Mouse (Mus musculus): ENCODE results near the gene Pacs1. TPM values are rescaled to one million over a fixed set of nuclear protein-coding genes. Genes with fewer than 3 reads are reported as not detected.

The Pacs1 gene
- polyA plus RNA-seq, 1 experiment from 2014 or later: 13.5 TPM

GRCm38 (mm10) chr19:5192397-5192796, 80.5 kb downstream of the Pacs1 start:
- Histone ChIP-seq H3K27ac (ENCODE audit: low read length) (no peak overlapping the region), H3K4me3 (replicated peaks; ENCODE audit: low read length) (no peak overlapping the region), H3K27me3 (ENCODE audit: control insufficient read depth, insufficient read depth, low read length) (no peaks in the 10 kb centered on the region), H3K9ac (ENCODE audit: low read length) (no peak overlapping the region), H3K9me3 (replicated peaks; ENCODE audit: control insufficient read depth, low read length) (no peaks in the 10 kb centered on the region), H3K4me1 (ENCODE audit: control insufficient read depth, insufficient read depth, low read length) (no peaks in the 10 kb centered on the region; the same call in 1 of the 2 replicates), H3K4me2 (ENCODE audit: low read depth, low read length) (no peak overlapping the region), H3K36me3 (ENCODE audit: control insufficient read depth, insufficient read depth, low read length) (no peaks in the 10 kb centered on the region)
- no peak for ATAC-seq (ENCODE audit: insufficient read depth, low FRiP score)

- H3K36me3 ChIP-seq (ENCODE audit: control insufficient read depth, insufficient read depth, low read length): no peaks in the 10 kb centered on the region
- H3K27me3 ChIP-seq (ENCODE audit: control insufficient read depth, insufficient read depth, low read length): no peaks in the 10 kb centered on the region
- H3K9me3 ChIP-seq (replicated peaks; ENCODE audit: control insufficient read depth, low read length): peaks cover 5% of the 10 kb centered on the region
- H3K27ac ChIP-seq (ENCODE audit: low read length): no peak overlapping the region
- H3K9ac ChIP-seq (ENCODE audit: low read length): no peak overlapping the region
- H3K4me2 ChIP-seq (ENCODE audit: low read depth, low read length): no peak overlapping the region
- H3K4me3 ChIP-seq (replicated peaks; ENCODE audit: low read length): no peak overlapping the region
- H3K4me1 ChIP-seq (ENCODE audit: control insufficient read depth, insufficient read depth, low read length): no peaks in the 10 kb centered on the region; the same call in 1 of the 2 replicates
- 86% methylated on average over 2 of the region's 2 CpGs for WGBS
- no peak for ATAC-seq (ENCODE audit: insufficient read depth, low FRiP score)
These were observed 85.5 kb downstream of the Pacs1 start for GRCm38 (mm10) chr19:5187439-5187838.

- peaks cover 5% of the 10 kb centered on the region for H3K9me3 ChIP-seq (replicated peaks; ENCODE audit: control insufficient read depth, low read length)
- no peak overlapping the region for H3K27ac ChIP-seq (ENCODE audit: low read length)
- H3K4me1 ChIP-seq (ENCODE audit: control insufficient read depth, insufficient read depth, low read length): no peaks in the 10 kb centered on the region
- no peak overlapping the region for H3K4me2 ChIP-seq (ENCODE audit: low read depth, low read length)
- H3K36me3 ChIP-seq (ENCODE audit: control insufficient read depth, insufficient read depth, low read length): no peaks in the 10 kb centered on the region
- no peak overlapping the region for H3K9ac ChIP-seq (ENCODE audit: low read length)
- ATAC-seq (ENCODE audit: insufficient read depth, low FRiP score): no peak
- no peak overlapping the region for H3K4me3 ChIP-seq (replicated peaks; ENCODE audit: low read length)
- H3K27me3 ChIP-seq (ENCODE audit: control insufficient read depth, insufficient read depth, low read length): no peaks in the 10 kb centered on the region
- 62% methylated on average over 2 of the region's 2 CpGs for WGBS
These were observed 91.0 kb downstream of the Pacs1 start for GRCm38 (mm10) chr19:5181926-5182325.

- no peaks in the 10 kb centered on the region for H3K27me3 ChIP-seq (ENCODE audit: control insufficient read depth, insufficient read depth, low read length)
- ATAC-seq (ENCODE audit: insufficient read depth, low FRiP score): no peak
- no peak overlapping the region for H3K27ac ChIP-seq (ENCODE audit: low read length)
- H3K9me3 ChIP-seq (replicated peaks; ENCODE audit: control insufficient read depth, low read length): no peaks in the 10 kb centered on the region
- 67% methylated on average over 5 of the region's 5 CpGs for WGBS
- no peak overlapping the region for H3K9ac ChIP-seq (ENCODE audit: low read length)
- no peak overlapping the region for H3K4me3 ChIP-seq (replicated peaks; ENCODE audit: low read length)
- H3K4me1 ChIP-seq (ENCODE audit: control insufficient read depth, insufficient read depth, low read length): no peaks in the 10 kb centered on the region
- H3K36me3 ChIP-seq (ENCODE audit: control insufficient read depth, insufficient read depth, low read length): no peaks in the 10 kb centered on the region
- no peak overlapping the region for H3K4me2 ChIP-seq (ENCODE audit: low read depth, low read length)
These were observed 94.3 kb downstream of the Pacs1 start for GRCm38 (mm10) chr19:5178631-5179030.

GRCm38 (mm10) chr19:5170430-5170829, 102.5 kb downstream of the Pacs1 start:
- Histone ChIP-seq H3K9me3 (replicated peaks; ENCODE audit: control insufficient read depth, low read length) (no peaks in the 10 kb centered on the region), H3K36me3 (ENCODE audit: control insufficient read depth, insufficient read depth, low read length) (no peaks in the 10 kb centered on the region), H3K4me3 (replicated peaks; ENCODE audit: low read length) (no peak overlapping the region), H3K4me2 (ENCODE audit: low read depth, low read length) (no peak overlapping the region), H3K4me1 (ENCODE audit: control insufficient read depth, insufficient read depth, low read length) (no peaks in the 10 kb centered on the region), H3K27ac (ENCODE audit: low read length) (no peak overlapping the region), H3K9ac (ENCODE audit: low read length) (no peak overlapping the region), H3K27me3 (ENCODE audit: control insufficient read depth, insufficient read depth, low read length) (no peaks in the 10 kb centered on the region)
- no peak for ATAC-seq (ENCODE audit: insufficient read depth, low FRiP score)
- WGBS: 65% methylated on average over 1 of the region's 1 CpGs

GRCm38 (mm10) chr19:5167477-5167876, 105.4 kb downstream of the Pacs1 start:
- no peak overlapping the region for H3K9ac ChIP-seq (ENCODE audit: low read length)
- no peaks in the 10 kb centered on the region for H3K4me1 ChIP-seq (ENCODE audit: control insufficient read depth, insufficient read depth, low read length)
- no peak overlapping the region for H3K4me3 ChIP-seq (replicated peaks; ENCODE audit: low read length)
- ATAC-seq (ENCODE audit: insufficient read depth, low FRiP score): no peak
- no peaks in the 10 kb centered on the region for H3K36me3 ChIP-seq (ENCODE audit: control insufficient read depth, insufficient read depth, low read length)
- no peaks in the 10 kb centered on the region for H3K9me3 ChIP-seq (replicated peaks; ENCODE audit: control insufficient read depth, low read length)
- H3K27me3 ChIP-seq (ENCODE audit: control insufficient read depth, insufficient read depth, low read length): no peaks in the 10 kb centered on the region
- WGBS: 82% methylated on average over 4 of the region's 4 CpGs
- H3K27ac ChIP-seq (ENCODE audit: low read length): no peak overlapping the region
- no peak overlapping the region for H3K4me2 ChIP-seq (ENCODE audit: low read depth, low read length)

GRCm38 (mm10) chr19:5164380-5164779, 108.5 kb downstream of the Pacs1 start:
- no peak overlapping the region for H3K27ac ChIP-seq (ENCODE audit: low read length)
- no peak for ATAC-seq (ENCODE audit: insufficient read depth, low FRiP score)

GRCm38 (mm10) chr19:5161913-5162312, 111.0 kb downstream of the Pacs1 start:
- no peaks in the 10 kb centered on the region for H3K9me3 ChIP-seq (replicated peaks; ENCODE audit: control insufficient read depth, low read length)
- no peak overlapping the region for H3K4me3 ChIP-seq (replicated peaks; ENCODE audit: low read length)
- no peak for ATAC-seq (ENCODE audit: insufficient read depth, low FRiP score)
- WGBS: 85% methylated on average over 3 of the region's 3 CpGs
- H3K4me1 ChIP-seq (ENCODE audit: control insufficient read depth, insufficient read depth, low read length): no peaks in the 10 kb centered on the region
- H3K9ac ChIP-seq (ENCODE audit: low read length): no peak overlapping the region
- H3K4me2 ChIP-seq (ENCODE audit: low read depth, low read length): no peak overlapping the region
- H3K27ac ChIP-seq (ENCODE audit: low read length): no peak overlapping the region
- H3K36me3 ChIP-seq (ENCODE audit: control insufficient read depth, insufficient read depth, low read length): no peaks in the 10 kb centered on the region
- no peaks in the 10 kb centered on the region for H3K27me3 ChIP-seq (ENCODE audit: control insufficient read depth, insufficient read depth, low read length)

More at GRCm38 (mm10) chr19:5164380-5164779, 108.5 kb downstream of the Pacs1 start:
- Histone ChIP-seq H3K4me2 (ENCODE audit: low read depth, low read length) (no peak overlapping the region), H3K36me3 (ENCODE audit: control insufficient read depth, insufficient read depth, low read length) (no peaks in the 10 kb centered on the region), H3K4me3 (replicated peaks; ENCODE audit: low read length) (no peak overlapping the region), H3K4me1 (ENCODE audit: control insufficient read depth, insufficient read depth, low read length) (no peaks in the 10 kb centered on the region), H3K9me3 (replicated peaks; ENCODE audit: control insufficient read depth, low read length) (no peaks in the 10 kb centered on the region), H3K9ac (ENCODE audit: low read length) (no peak overlapping the region), H3K27me3 (ENCODE audit: control insufficient read depth, insufficient read depth, low read length) (no peaks in the 10 kb centered on the region)
- WGBS: 65% methylated on average over 2 of the region's 2 CpGs

- Histone ChIP-seq H3K9ac (ENCODE audit: low read length) (no peak overlapping the region), H3K4me1 (ENCODE audit: control insufficient read depth, insufficient read depth, low read length) (no peaks in the 10 kb centered on the region), H3K27ac (ENCODE audit: low read length) (no peak overlapping the region), H3K4me2 (ENCODE audit: low read depth, low read length) (no peak overlapping the region), H3K4me3 (replicated peaks; ENCODE audit: low read length) (no peak overlapping the region), H3K36me3 (ENCODE audit: control insufficient read depth, insufficient read depth, low read length) (no peaks in the 10 kb centered on the region), H3K9me3 (replicated peaks; ENCODE audit: control insufficient read depth, low read length) (no peaks in the 10 kb centered on the region), H3K27me3 (ENCODE audit: control insufficient read depth, insufficient read depth, low read length) (no peaks in the 10 kb centered on the region)
- ATAC-seq (ENCODE audit: insufficient read depth, low FRiP score): no peak
- 86% methylated on average over 6 of the region's 6 CpGs for WGBS
These were observed 120.7 kb downstream of the Pacs1 start for GRCm38 (mm10) chr19:5152261-5152660.

- Histone ChIP-seq H3K9me3 (replicated peaks; ENCODE audit: control insufficient read depth, low read length) (no peaks in the 10 kb centered on the region), H3K27me3 (ENCODE audit: control insufficient read depth, insufficient read depth, low read length) (no peaks in the 10 kb centered on the region), H3K4me2 (ENCODE audit: low read depth, low read length) (no peak overlapping the region), H3K4me3 (replicated peaks; ENCODE audit: low read length) (no peak overlapping the region), H3K27ac (ENCODE audit: low read length) (no peak overlapping the region), H3K36me3 (ENCODE audit: control insufficient read depth, insufficient read depth, low read length) (no peaks in the 10 kb centered on the region), H3K9ac (ENCODE audit: low read length) (no peak overlapping the region), H3K4me1 (ENCODE audit: control insufficient read depth, insufficient read depth, low read length) (no peaks in the 10 kb centered on the region)
- ATAC-seq (ENCODE audit: insufficient read depth, low FRiP score): no peak
- WGBS: 87% methylated on average over 5 of the region's 5 CpGs
These were observed 121.2 kb downstream of the Pacs1 start for GRCm38 (mm10) chr19:5151741-5152140.

Data from stomach, embryonic 16.5 days (tissue).